Mouse (Mus musculus) stomach, postnatal 0 days (tissue): ENCODE results near the gene Actr1a. TPM values are rescaled to one million over a fixed set of nuclear protein-coding genes. Genes with fewer than 3 reads are reported as not detected.
A peak's percentile ranks its signal among the peaks of the same experiment; 100 is the strongest.

Experiments
- ATAC-seq: fragments of 200-750 bp; cut with Nextera tagmentation; 2 replicates; pipeline ENCODE4 v1.8.0; 2017; ENCODE audit not compliant: low FRiP score, low TSS enrichment
- DNase-seq: peaks from one replicate; pipeline ENCODE4 v3.0.0-alpha.2; 2016; ENCODE audit warnings: low spot score
- H3K27ac ChIP-seq: fragments of 300-500 bp; sonication (generic); replicated peaks from 2 replicates; pipeline ENCODE4 v1.5.1; 2014; ENCODE audit warnings: mild to moderate bottlenecking, control low read depth
- H3K27me3 ChIP-seq: fragments of 300-500 bp; sonication (generic); 2 replicates; pipeline ENCODE4 v1.6.1; 2014; ENCODE audit warnings: low read length; ENCODE audit not compliant: control insufficient read depth, insufficient read depth
- H3K36me3 ChIP-seq: fragments of 300-500 bp; sonication (generic); 2 replicates; pipeline ENCODE4 v1.6.1; 2014; ENCODE audit warnings: low read length, mixed read lengths; ENCODE audit not compliant: control insufficient read depth, insufficient read depth
- H3K4me1 ChIP-seq: fragments of 300-500 bp; sonication (generic); replicated peaks from 2 replicates; pipeline ENCODE4 v1.6.1; 2014; ENCODE audit warnings: antibody characterized with exemption; ENCODE audit not compliant: control insufficient read depth, insufficient read depth
- H3K4me2 ChIP-seq: fragments of 300-500 bp; sonication (generic); replicated peaks from 2 replicates; pipeline ENCODE4 v1.6.1; 2014; ENCODE audit warnings: low read depth, mild to moderate bottlenecking, control low read depth, moderate library complexity
- H3K4me3 ChIP-seq: fragments of 300-500 bp; sonication (generic); 2 replicates; pipeline ENCODE4 v1.5.1; 2014; ENCODE audit warnings: low read depth, low read length, control low read depth
- H3K9ac ChIP-seq: fragments of 300-500 bp; sonication (generic); 2 replicates; pipeline ENCODE4 v1.6.1; 2014; ENCODE audit warnings: mild to moderate bottlenecking, low read length, control low read depth, mixed read lengths
- H3K9me3 ChIP-seq: fragments of 300-500 bp; sonication (generic); 2 replicates; pipeline ENCODE4 v1.6.1; 2016; ENCODE audit warnings: low read length; ENCODE audit not compliant: control insufficient read depth
- CTCF ChIP-seq: IDR thresholded peaks from 2 replicates; pipeline ENCODE4 v1.5.1; 2016; ENCODE audit warnings: antibody characterized with exemption, low read depth, mild to moderate bottlenecking, moderate library complexity
- EP300 ChIP-seq: optimal IDR thresholded peaks from 2 replicates; pipeline ENCODE3; 2016; ENCODE audit warnings: antibody characterized with exemption
- WGBS: fragments of 180-500 bp; shearing (Covaris S2); extraction: QIAGEN DNeasy Blood & Tissue Kit; methylation state at CpG from one replicate; pipeline ENCODE4 v1.1.7; 2014; 5-methylcytosine and 5-hydroxymethylcytosine counted together
- microRNA counts: library from miRNA; unstranded; fragments of <30 nt; microRNA quantifications from one replicate; lab custom pipeline; 2015
- microRNA-seq: library from miRNA; unstranded; fragments of <30 nt; microRNA quantifications from one replicate; pipeline ENCODE4, GENCODE M21; 2016
- polyA plus RNA-seq: library from polyadenylated mRNA; unstranded; fragments of >200 nt; fragmentation: Nextera tagmentation; extraction: Ambion mirVana; gene quantifications from 2 replicates; pipeline ENCODE4 v1.2.1, GENCODE M21; 2015

The Actr1a gene
- polyA plus RNA-seq, 1 experiment from 2014 or later, result 90.1 TPM

GRCm38 (mm10) chr19:46329951-46330350 lies 65.6 kb downstream of the Actr1a start:
- 5% methylated on average over 16 of the region's 16 CpGs for WGBS
- DNase-seq (peak; percentile 91), ATAC-seq (peak; percentile 74)
- Histone ChIP-seq H3K36me3 (peaks cover 9% of the 10 kb centered on the region), H3K27ac (no peak overlapping the region), H3K4me1 (peaks cover 7% of the 10 kb centered on the region), H3K4me2 (0 out of 2 replicates have a peak overlapping the region, but pooled peaks have one; percentile 20), H3K4me3 (no peak overlapping the region), H3K9ac (no peak overlapping the region), H3K9me3 (no peaks in the 10 kb centered on the region), H3K27me3 (no peaks in the 10 kb centered on the region; the same call in 1 of the 2 replicates)
- TF ChIP-seq CTCF, result peak; percentile 97
- no peak for TF ChIP-seq EP300

GRCm38 (mm10) chr19:46329031-46329641 lies 66.4 kb downstream of the Actr1a start:
- peak overlapping the region; percentile 81 for H3K27ac ChIP-seq
- H3K36me3 ChIP-seq, result peaks cover 9% of the 10 kb centered on the region
- no peaks in the 10 kb centered on the region; the same call in 1 of the 2 replicates for H3K27me3 ChIP-seq
- ATAC-seq, result peak; percentile 3; the same call in 1 of the 2 replicates
- peak overlapping the region; percentile 65 for H3K4me3 ChIP-seq
- WGBS, result 2% methylated on average over 54 of the region's 54 CpGs
- peak overlapping the region; percentile 99 for H3K4me2 ChIP-seq
- H3K4me1 ChIP-seq, result peaks cover 7% of the 10 kb centered on the region
- TF ChIP-seq CTCF (no peak), EP300 (no peak)
- H3K9me3 ChIP-seq, result no peaks in the 10 kb centered on the region
- DNase-seq, result no peak
- H3K9ac ChIP-seq, result peak overlapping the region; percentile 65

GRCm38 (mm10) chr19:46328081-46329030 lies 67.2 kb downstream of the Actr1a start, which contains the start of gene Fbxl15:
Fbxl15 (plus strand) TSS chr19:46328184.
- peak; percentile 86 for ATAC-seq
- H3K27ac ChIP-seq, result peak within 1 kb of the TSS; percentile 81
- peak within 1 kb of the TSS; percentile 65 for H3K4me3 ChIP-seq
- peak within 1 kb of the TSS; percentile 99 for H3K4me2 ChIP-seq
- H3K27me3 ChIP-seq, result no peaks in the 10 kb centered on the region; the same call in 1 of the 2 replicates
- H3K9me3 ChIP-seq, result no peaks in the 10 kb centered on the region
- WGBS, result under 1% methylated on average over 74 of the region's 81 CpGs
- H3K4me1 ChIP-seq, result peaks cover 7% of the 10 kb centered on the region
- 0 out of 2 replicates have a peak, but pooled peaks have one; percentile 9 for TF ChIP-seq CTCF
- TF ChIP-seq EP300, result no peak
- peak within 1 kb of the TSS; percentile 65 for H3K9ac ChIP-seq
- peaks cover 9% of the 10 kb centered on the region for H3K36me3 ChIP-seq
- DNase-seq, result peak; percentile 91

DNA sequence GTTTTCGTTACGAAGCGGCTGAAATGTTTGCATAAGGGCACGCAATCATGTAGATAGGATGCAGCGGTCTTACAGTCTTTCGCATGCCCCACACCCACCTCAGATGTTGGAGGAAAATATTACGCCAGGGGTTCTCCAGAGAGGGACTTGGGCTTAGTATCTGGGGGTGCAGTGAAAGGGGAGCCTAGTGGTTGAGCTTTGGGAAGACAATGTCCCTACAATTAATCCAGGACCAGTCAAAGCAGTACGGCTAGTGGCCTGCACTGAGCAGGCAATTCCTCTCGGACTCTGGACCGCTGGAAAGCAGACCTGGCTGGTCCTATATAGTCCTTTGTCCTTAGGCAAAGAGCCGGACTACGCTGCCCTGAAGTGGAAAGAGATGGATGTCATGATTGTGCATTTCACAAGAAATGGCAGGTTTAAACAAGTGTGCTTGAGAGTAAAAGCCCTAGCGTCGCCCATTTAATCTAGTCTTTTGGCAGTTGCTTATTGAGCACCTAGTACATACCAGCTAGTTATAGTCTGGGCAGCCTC lies 68.0 kb downstream of the Actr1a start:
- 26% methylated on average over 14 of the region's 14 CpGs for WGBS
- Histone ChIP-seq H3K4me2 (peak overlapping the region; percentile 99), H3K27me3 (no peaks in the 10 kb centered on the region; the same call in 1 of the 2 replicates), H3K4me3 (peak overlapping the region; percentile 65), H3K36me3 (peaks cover 9% of the 10 kb centered on the region), H3K4me1 (peaks cover 7% of the 10 kb centered on the region), H3K9me3 (no peaks in the 10 kb centered on the region), H3K27ac (peak overlapping the region; percentile 81), H3K9ac (peak overlapping the region; percentile 65)
- ATAC-seq, result no peak
- TF ChIP-seq CTCF (no peak), EP300 (no peak)
- no peak for DNase-seq

MicroRNAs within 50 kb of the gene (microRNA counts, 519-probe panel; counts per million panel counts)
- 4,334 counts per million, percentile 39 among the panel's probes with 10 or more counts for microRNA mmu-miR-146b (lab: Ali Mortazavi, UCI)

Small RNA genes lying within 50 kb of the gene (microRNA-seq; reads per million reads assigned to microRNA genes)
- gene Mir146b, result 1.6 reads per million

Other genes starting within 250 kb of the Actr1a start
- 0.13 and 0.22 TPM in 2 replicates for gene Pitx3, start 247.4 kb downstream of the Actr1a start, polyA plus RNA-seq
- 21.2 and 29.0 TPM in 2 replicates for gene Gbf1, start 243.2 kb downstream of the Actr1a start, polyA plus RNA-seq
- gene Nfkb2, start 91.4 kb downstream of the Actr1a start, polyA plus RNA-seq, result 11.4 and 11.6 TPM in 2 replicates
- gene Psd, start 68.6 kb downstream of the Actr1a start, polyA plus RNA-seq, result 44.9 and 59.2 TPM in 2 replicates
- gene Fbxl15, start 67.6 kb downstream of the Actr1a start, polyA plus RNA-seq, result 13.2 and 14.8 TPM in 2 replicates
- gene Cuedc2, start 57.0 kb downstream of the Actr1a start, polyA plus RNA-seq, result 75.3 and 77.5 TPM in 2 replicates
- gene Mfsd13a, start 54.6 kb downstream of the Actr1a start, polyA plus RNA-seq, result 5.3 and 7.7 TPM in 2 replicates
- gene 2310034G01Rik, start 45.4 kb downstream of the Actr1a start, polyA plus RNA-seq, result 1.6 and 1.7 TPM in 2 replicates
- 9.5 and 9.9 TPM in 2 replicates for gene Sufu, start 1.1 kb upstream of the Actr1a start, polyA plus RNA-seq
- 15.1 and 16.4 TPM in 2 replicates for gene Trim8, start 106.0 kb upstream of the Actr1a start, polyA plus RNA-seq
- 39.6 and 41.6 TPM in 2 replicates for gene Arl3, start 177.4 kb upstream of the Actr1a start, polyA plus RNA-seq
- gene Sfxn2, start 177.6 kb upstream of the Actr1a start, polyA plus RNA-seq, result 9.4 and 10.0 TPM in 2 replicates
- gene Wbp1l, start 203.3 kb upstream of the Actr1a start, polyA plus RNA-seq, result 31.2 and 32.9 TPM in 2 replicates